Mouse (Mus musculus): ENCODE measurements around the gene Slc22a2.
"Not testable (repeated sequence)": the region's sequence is repeated elsewhere in the genome, so short reads cannot be mapped to it uniquely, and the experiment has no call there.

Slc22a2 gene

DNA sequence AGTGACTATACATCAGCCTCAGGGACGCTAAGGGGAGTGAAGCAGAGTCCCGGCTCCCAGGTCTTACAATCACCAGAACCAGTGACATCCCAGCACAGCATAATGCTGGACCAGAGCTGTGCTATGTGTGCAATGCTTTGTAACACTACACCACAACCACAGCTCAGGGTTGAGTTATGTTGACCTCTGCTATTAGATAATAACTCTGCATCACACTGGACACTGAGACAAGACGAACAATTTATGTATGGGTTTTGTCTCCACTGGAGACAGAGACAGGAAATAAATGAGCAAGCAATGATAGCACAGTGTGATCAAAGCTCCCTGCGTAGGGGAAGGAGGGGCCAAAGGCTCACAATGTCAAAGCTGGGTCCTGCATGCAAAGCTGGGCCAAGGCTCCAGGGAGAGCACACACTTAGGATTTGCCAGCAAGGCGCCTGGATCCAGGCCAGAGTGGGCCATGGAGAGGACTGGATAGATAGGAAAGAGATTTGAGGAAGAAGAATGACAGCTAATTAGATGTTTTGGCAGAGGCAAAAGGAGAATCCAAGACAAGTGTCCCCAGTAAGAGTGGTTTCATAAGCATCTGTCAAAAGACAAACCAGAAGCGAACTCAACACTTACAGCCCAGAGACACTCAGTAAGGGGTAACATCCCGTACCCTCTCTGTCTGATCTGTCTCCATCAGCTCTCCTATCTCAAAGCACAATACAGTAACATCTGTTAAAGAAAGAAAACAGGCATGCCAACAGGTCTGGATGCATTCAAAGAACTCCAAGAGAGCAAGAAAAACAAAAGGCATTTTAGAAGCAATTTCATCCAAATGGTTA, 48.1 kb downstream of the Slc22a2 start:
- no peak for DNase-seq

DNA sequence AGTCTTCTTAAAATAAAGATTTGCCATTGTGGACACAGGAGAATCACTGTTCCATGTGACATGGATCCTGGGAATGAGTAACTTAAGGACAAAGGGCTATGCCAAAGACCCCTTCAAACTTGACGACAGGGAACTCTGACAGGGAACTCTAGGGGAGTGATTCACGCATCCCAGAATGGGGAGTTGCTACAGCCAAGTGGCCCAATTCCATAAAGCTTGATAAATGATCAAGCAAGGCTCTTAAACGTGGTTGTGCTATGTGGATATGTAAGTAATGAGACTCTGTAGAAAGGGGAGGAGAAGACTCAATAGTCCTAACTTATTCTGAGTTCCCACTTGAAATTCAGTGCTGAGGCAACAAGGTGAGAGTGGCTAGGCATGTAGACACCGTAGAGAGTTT, 50.9 kb downstream of the Slc22a2 start:
- no peak for DNase-seq

DNA sequence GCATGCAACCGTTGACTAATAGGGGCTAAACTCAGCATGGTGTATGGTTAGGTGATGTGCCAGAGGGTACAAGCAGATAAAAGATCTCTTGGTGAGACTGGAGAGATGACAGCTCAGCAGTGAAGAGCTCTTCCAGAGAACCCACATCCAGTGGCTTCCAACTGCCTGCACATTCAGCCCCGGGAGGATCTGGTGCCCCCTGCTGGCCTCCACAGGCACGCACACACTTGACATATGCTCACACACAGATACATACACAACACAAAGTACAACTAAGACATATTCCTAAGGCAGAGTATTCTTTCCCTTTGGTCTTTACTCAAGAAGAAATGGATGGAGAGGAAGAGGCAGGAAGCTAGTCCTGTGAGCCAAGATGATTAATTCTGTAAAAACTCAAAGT, 55.7 kb downstream of the Slc22a2 start:
- DNase-seq, result no peak

DNA sequence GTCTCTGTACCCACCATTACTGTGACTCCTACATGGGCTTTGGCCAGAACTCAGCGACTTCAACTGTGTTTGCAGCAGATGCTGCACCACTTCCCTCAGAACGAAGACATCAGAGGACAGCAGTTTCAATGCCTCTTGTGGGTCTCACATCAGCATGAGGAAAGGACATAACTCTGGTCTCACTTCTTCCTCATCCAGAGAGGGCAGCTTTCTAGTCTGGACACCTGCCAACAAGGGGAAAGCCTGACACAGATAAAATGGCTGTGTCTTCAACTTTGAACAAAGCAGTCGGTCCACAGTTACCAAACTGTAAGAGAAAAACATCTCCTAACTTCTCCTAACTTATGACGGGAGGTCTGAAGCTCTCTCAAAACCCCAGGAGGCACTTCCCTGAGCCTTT, 57.2 kb downstream of the Slc22a2 start:
- no peak for DNase-seq

DNA sequence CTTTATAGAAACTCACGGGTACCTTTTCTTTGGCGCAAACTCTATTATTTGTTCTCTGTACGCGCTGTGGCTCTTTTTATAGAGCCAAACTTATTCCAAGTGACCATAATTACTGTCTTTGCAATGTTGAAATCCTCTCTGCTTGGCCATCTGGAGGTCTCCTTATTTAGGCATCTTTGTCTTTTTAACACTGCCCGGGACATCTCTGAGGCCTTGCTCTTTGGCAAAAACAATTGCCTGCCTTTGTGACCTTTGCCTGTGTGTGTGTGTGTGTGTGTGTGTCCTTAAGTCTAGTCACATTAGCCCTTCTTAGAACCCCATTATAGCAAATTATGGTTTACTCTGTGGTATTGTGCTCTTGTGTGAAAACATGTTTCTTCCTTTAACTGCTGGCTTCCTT, 61.5 kb downstream of the Slc22a2 start:
- no peak for DNase-seq

DNA sequence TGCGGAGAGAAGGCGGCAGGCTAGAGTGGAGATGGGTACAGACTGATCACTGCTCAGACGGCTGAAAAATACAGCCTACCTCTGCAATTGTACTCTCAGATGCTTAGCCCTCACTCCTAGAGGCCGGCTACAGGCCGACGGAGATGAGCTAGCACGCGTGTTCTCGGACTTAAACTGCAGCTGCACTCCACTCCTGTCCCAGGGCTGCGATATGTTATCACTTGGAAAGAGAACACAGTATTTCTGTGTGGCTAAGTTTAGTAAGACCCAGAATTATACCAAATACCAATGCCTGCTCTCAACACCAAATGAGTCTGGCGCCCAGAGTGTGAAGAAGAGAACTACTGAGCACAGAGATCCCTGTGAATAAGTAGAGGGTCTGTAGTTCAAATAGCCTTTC, 68.7 kb downstream of the Slc22a2 start:
- no peak for DNase-seq

DNA sequence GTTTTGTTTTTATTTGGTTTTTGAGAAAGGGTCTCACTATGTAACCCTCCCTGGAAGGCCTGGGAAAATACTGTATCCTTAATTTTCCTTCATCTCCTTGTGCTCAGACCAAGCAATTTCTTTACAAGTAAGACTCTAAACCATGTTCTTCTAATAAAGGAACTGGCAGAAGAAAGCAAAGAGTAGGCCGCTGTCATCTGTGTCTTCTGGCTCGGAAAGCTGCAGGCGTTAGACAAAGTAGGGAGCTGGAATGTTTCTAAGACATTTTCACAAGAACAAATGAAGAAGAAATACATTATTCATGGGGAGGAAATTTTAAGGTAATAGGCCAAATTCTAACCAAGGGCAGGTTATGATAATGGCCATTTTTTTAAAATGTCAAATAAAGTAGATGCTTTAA, 70.1 kb downstream of the Slc22a2 start:
- DNase-seq, result no peak

DNA sequence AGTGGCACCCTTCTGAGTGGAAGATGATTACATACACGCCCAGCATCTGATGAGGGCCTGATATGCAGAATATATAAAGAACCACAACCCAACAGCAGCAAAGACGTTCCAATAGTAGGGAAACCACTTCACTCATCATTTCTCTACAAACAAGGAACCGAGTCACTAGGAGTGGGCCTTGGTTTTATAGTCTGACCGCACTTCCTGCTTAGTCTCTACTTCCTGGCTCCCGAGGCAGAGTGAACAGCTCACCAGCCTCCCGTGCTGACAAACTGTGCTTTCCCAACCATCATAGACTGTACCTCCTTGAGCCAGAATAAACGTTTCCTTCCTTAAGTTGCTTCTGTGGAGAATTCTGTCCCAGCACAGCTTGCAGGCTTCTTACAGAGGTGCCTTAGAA, 71.9 kb downstream of the Slc22a2 start:
- no peak for DNase-seq

DNA sequence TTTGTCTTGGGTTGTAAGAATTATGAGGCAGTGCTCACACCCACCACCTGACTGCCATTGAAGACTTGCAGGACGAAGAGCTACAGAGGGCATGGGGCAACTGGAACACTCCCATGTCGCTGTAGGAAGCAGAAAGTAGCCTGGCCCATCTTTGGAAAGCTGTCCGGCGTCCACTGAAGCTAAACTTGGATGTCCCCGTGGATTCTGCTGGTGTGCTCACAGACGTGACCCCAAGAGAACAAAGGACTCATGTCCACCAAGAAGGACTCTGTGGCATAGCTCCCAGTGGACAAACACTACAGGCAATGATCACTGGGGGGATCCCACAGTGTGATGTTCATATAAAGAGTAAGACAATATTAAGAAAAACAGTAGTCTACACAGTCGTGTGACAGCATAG, 74.9 kb downstream of the Slc22a2 start:
- no peak for DNase-seq

DNA sequence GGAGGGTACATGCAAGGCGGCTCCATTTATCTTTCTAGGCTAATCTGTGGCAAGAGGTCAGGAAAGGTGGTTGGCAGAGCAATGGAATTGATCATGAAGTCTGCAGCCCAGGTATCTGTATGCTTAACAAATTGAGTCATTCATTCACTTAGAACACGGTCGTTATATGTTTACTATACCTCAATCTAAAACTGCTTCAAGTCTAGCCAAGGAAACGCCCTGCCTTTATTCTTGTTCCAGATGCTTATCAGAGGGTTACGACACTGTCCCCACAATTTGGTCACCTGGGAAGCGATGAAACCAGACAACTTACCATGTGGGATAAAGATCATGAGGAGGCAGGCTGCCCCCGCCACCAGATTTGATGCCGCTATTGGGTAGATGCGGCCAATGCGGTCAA, 75.3 kb downstream of the Slc22a2 start:
- no peak for DNase-seq

DNA sequence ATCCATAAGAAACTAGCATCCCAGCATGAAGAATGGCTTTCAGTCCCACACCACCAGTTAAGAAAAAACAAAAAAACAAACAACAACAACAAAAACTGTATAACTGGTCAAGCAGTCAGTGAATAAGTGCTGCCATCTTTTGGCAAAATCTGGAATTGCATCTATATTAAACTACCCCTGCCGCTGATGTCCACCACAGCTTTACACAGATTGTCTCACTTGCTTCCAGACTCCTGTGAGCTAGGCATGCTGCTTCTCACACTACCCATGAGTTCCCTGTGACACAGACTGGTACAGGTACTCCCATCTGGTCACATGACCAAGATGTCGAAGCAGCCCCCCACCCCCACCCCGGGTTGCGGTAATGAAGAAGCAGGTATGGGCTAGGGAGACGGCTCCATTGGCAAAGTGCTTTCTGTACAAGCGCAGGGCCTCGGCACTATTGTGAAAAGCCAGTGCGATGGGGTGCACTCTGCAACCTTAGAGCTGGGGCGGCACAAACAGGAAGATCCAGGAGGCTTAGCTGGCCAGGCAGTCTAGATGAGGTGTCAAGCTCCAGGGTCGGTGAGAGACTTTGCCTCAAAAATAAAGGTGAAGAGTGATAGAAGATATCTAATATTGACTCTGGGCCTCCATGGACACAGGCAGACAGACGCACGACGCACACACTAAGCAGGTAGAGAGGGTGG, 76.8 kb downstream of the Slc22a2 start:
- DNase-seq, result no peak

DNA sequence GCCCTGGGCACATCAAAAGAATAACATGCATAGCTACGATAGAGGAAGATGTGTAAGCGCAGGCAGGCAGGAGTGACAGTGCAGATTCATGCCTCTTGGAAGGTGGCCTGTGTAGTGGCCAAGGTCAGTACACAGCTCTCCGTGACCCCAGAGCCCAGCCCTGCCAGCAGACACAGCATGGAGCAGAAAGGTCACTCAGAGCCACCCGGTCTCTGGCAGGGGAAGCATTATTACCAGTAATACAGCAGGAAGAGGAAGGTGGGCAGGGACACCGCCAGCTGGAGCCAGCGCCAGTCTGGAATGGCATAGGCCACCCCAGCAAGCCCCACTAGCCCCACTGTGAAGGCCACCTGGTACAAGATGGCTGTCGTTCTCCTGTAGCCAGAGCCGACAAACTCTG, 80.2 kb downstream of the Slc22a2 start:
- no peak for DNase-seq

DNA sequence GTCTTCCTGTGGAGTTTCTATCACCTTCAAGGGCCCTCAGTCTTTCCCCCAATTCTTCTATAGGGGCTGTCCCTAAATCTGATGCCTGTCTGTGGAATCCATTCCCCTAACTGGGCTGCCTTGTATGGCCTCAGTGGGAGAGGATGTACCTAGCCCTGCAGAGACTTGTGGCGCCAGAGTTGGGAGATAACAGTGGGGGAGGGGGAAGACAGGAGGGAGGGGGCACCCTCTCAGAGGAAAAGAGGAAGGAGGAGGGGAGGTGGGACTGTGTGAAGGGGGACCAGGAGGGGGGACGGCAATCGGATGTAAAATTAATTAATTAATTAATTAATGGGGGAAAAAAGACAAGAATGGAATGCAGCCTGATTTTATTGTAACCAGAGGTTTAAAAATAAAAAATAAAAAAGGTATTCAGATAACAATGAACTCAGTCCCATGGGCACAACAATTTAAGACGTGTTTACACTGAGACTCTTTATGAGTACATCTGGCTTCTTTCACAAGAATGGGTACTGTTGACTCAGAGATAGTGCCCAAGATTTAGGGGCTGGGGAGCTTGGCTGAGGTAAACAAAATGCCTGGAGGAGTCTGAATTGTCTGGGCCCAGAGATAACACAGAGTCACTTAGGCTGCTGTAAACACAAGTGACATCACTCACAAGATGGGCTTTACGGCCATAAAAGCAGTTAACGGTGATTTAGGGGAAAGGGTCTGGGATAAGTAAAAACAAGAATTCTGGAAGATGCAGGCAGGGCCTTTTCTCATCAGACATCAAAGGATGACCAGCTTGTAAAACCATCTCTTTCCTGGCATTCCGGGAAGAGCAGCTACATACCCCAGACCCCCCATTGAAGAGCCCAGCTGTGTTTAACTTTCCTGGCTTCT, 84.8 kb downstream of the Slc22a2 start:
- DNase-seq, result no peak

DNA sequence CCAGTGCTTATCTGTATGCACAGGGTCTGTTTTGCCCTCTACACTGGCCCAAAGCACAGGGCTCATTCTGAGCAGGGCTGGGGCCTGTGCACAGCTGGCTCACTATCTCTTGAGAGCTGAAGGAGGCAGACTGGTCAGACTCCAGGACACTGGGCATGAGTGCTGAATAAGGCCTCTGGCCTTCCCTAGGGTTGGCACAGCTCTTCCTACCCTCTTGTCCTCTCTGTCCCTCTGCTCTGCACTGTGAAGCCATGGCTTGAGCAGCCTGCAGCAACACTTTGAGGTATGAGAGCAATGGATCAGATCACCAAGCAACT, 85.4 kb downstream of the Slc22a2 start:
- no peak for DNase-seq

DNA sequence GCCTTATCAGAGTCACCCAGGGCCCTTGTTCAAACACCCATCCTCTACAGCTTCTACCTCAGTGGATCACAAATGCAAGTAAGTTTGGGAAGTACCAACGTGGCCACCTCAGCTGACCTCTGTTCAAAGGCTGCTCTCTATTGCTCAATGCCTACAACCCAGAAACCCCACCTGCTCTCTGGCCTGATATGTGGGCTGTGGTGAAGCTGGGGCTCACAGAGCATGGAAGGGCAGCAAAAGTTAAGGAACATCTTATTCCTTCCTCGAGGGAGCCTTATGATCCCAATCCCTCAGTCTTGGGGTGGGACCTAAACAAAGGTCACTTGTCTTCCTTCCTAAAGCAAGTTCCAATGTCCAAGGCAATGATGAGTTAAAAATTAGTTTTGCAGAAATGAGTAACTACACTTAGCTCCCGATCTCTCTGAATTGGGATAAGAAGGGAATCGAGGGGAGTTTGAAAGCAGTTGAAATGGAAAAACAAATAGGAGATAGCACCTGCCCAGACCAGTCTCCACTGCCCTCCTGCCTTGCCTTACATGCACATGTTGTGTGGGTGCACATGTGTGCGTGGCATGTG, 87.2 kb downstream of the Slc22a2 start:
- DNase-seq, result no peak

DNA sequence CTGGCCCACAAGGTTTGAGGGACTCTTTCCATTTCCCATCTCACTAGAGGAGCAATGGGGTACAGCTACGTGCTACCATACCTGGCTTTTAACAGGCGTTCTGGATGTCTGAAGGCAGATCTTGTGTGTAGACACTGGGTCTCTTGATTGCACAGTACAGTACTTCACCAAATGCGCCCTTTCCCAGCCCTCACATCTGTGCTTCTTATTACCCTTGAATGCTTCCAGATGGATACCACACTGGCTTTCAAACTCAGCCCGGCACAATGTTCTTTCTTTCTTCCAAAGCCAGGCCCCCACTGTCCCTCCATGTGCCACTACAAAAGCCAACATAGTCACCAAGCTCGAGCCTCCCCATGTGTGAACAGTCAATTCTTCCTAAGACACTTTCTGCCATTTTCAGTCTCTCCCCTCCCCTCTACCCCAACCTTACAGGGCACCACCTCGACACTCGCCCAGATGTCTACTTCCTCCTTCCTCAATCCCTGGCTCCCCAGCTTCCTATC, 88.4 kb downstream of the Slc22a2 start:
- DNase-seq, result no peak

DNA sequence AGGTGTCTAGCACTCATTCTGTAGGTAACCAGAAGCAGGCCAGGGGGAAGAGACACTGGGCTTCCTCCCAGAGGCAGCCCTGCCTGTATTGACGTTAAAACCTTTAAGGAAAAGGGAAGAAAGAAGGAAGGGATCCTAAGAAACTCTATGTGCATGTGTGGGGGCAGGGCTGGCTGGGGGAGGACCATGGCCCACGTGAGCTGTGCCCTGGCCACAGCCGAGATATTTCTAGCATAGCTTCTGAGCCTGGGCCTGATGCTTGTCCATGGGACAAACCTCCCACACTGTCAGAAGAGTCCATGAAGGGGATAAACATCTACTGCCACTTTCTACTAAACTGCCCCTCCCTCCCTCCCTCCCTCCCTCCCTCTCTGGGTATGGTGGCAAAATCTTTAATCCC, 89.9 kb downstream of the Slc22a2 start:
- DNase-seq, result no peak

DNA sequence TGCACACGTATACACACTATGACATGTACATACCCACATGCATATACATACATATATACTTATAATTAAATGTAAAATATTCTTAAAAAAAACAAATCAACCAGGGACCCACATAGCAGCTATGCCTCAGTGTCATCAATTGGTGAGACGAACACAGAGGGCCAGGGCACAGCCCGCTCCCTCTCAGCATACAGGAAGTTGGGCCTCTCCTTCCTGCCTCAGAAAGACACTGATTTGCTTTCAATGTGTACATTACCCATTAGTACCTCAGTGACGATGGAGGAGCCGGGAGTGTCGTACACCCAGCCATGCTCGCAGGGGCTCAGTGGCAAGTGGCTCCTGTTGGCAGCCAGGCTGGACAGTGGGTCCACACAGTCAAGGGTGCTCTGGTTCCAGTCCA, 91.0 kb downstream of the Slc22a2 start:
- not testable (repeated sequence) for DNase-seq

DNA sequence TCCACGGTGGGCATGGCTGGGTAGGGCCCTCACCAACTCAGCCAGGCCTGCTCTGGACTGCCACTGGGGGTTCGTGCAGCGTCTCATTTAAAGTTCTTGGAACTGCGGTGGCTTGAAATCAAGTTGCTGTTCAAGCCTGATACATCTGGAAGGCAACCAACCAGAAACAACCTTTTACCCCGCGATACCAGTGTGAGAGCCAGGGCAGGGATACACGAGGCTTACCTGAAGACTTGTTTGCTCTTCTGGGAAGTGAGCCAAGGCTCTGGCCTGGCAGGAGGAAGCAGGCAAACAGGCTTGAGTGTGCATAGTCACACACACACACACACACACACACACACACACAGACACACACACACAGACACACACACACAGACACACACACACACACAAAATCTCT, 91.7 kb downstream of the Slc22a2 start, which contains the start of gene Slc22a1:
Gene Slc22a1, minus strand, starts transcription at position 184 of the 400 bp plus-strand sequence.
- DNase-seq, result no peak

DNA sequence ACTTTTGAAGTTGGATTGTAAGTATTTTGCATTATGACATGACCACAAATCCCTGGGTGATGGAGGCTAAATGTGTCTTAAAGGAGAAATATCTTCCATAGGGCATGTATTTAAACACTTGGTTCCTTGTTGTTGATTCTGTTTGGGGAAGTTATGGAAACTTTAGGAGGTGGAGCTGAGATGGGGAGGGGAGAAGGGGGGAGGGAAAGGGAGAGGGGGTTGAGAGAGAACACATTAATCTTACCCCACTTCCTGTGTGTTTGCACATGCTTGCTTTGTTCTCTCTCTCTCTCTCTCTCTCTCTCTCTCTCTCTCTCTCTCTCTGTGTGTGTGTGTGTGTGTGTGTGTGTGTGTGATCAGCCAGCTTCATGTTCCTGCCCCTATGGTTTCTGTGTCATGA, 93.2 kb downstream of the Slc22a2 start:
- DNase-seq, result no peak

Measured in spleen, adult 18-20 months (tissue).